Mouse (Mus musculus): ENCODE data around the gene Agap1.

GRCm38 (mm10) chr1:89596223-89596622, 141.6 kb downstream of the Agap1 start:
- no peak for TF ChIP-seq CTCF (IDR thresholded peaks at IDR 0.05; ENCODE audit: insufficient read depth, low read depth, low read length)
- no peak for TF ChIP-seq POLR2A (IDR thresholded peaks at IDR 0.05; ENCODE audit: insufficient read depth, low read depth, low read length)
